Mouse (Mus musculus): ENCODE results near the gene Grin2a. TPM values are rescaled to one million over a fixed set of nuclear protein-coding genes. Genes with fewer than 3 reads are reported as not detected.

Grin2a gene
- polyA plus RNA-seq, 1 experiment = 0.01 TPM

GRCm38 (mm10) chr16:9583981-9584380 lies 411.4 kb downstream of the Grin2a start:
- TF ChIP-seq GATA1 (IDR thresholded peaks at IDR 0.05; ENCODE audit: low read length) = no peak
- no peak for TF ChIP-seq TAL1 (IDR thresholded peaks at IDR 0.05; ENCODE audit: low read length)
- no peaks in the 10 kb centered on the region for H3K4me1 ChIP-seq (ENCODE audit: control insufficient read depth)
- no peaks in the 10 kb centered on the region for H3K27me3 ChIP-seq (ENCODE audit: control insufficient read depth)
- no peak overlapping the region for H3K4me3 ChIP-seq (replicated peaks)
- no peaks in the 10 kb centered on the region for H3K9me3 ChIP-seq (ENCODE audit: control insufficient read depth, low read length)
- H3K36me3 ChIP-seq (ENCODE audit: control insufficient read depth) = no peaks in the 10 kb centered on the region

GRCm38 (mm10) chr16:9571793-9572192 lies 423.6 kb downstream of the Grin2a start:
- no peaks in the 10 kb centered on the region for H3K4me1 ChIP-seq (ENCODE audit: control insufficient read depth)
- no peaks in the 10 kb centered on the region for H3K27me3 ChIP-seq (ENCODE audit: control insufficient read depth)
- TF ChIP-seq GATA1 (IDR thresholded peaks at IDR 0.05; ENCODE audit: low read length) = no peak
- TF ChIP-seq TAL1 (IDR thresholded peaks at IDR 0.05; ENCODE audit: low read length) = no peak
- no peak overlapping the region for H3K4me3 ChIP-seq (replicated peaks)
- no peaks in the 10 kb centered on the region for H3K36me3 ChIP-seq (ENCODE audit: control insufficient read depth)
- no peaks in the 10 kb centered on the region for H3K9me3 ChIP-seq (ENCODE audit: control insufficient read depth, low read length)

DNA sequence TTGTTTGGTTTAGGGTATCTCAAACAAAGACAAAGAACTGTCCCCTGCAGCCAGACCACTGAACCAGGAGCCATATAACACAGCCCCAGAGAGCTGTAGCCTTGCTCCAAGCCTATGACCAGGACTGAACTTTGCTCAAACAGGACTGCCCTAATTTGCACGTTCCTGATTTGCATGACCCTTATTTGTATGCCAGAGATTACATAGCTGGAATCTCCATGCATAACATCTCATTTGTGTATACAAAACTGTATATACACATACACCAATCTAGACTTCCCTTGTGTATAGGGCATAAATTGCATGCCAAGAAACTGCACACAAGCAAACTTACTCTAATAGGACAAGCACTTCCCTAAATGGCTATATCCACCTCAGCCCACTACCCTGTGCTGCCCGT lies 428.1 kb downstream of the Grin2a start:
- Histone ChIP-seq H3K4me1 (ENCODE audit: control insufficient read depth) (no peaks in the 10 kb centered on the region), H3K9me3 (ENCODE audit: control insufficient read depth, low read length) (no peaks in the 10 kb centered on the region), H3K4me3 (replicated peaks) (no peak overlapping the region), H3K36me3 (ENCODE audit: control insufficient read depth) (no peaks in the 10 kb centered on the region), H3K27me3 (ENCODE audit: control insufficient read depth) (no peaks in the 10 kb centered on the region)
- no peak for TF ChIP-seq TAL1 (IDR thresholded peaks at IDR 0.05; ENCODE audit: low read length)
- no peak for TF ChIP-seq GATA1 (IDR thresholded peaks at IDR 0.05; ENCODE audit: low read length)

DNA sequence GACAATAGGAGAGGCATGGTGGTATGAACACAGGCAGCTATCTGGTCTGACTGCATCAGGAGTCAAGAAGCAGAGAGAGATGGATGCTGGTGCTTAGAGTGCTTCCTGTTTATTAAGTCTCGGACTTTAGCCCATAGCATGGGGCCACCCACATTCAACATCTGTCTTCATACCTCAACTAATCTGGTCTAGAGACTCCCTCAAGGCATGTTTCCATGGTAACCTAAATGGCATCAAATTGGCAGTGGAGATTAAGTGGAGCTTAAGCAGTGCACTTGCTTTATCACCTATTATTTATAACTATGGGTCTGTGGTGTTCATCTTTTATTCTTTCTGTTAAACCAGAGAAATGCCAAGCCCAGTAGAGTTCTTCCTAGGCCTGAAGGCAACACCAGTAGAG lies 433.5 kb downstream of the Grin2a start:
- H3K4me3 ChIP-seq (replicated peaks) = no peak overlapping the region
- no peaks in the 10 kb centered on the region for H3K27me3 ChIP-seq (ENCODE audit: control insufficient read depth)
- no peaks in the 10 kb centered on the region; the same call in 1 of the 2 replicates for H3K9me3 ChIP-seq (ENCODE audit: control insufficient read depth, low read length)
- no peaks in the 10 kb centered on the region for H3K4me1 ChIP-seq (ENCODE audit: control insufficient read depth)
- no peaks in the 10 kb centered on the region for H3K36me3 ChIP-seq (ENCODE audit: control insufficient read depth)
- TF ChIP-seq GATA1 (IDR thresholded peaks at IDR 0.05; ENCODE audit: low read length) (no peak), TAL1 (IDR thresholded peaks at IDR 0.05; ENCODE audit: low read length) (no peak)

GRCm38 (mm10) chr16:9535196-9535595 lies 460.2 kb downstream of the Grin2a start:
- Histone ChIP-seq H3K4me3 (replicated peaks) (no peak overlapping the region), H3K9me3 (ENCODE audit: control insufficient read depth, low read length) (peaks cover 2% of the 10 kb centered on the region; the same call in 1 of the 2 replicates), H3K4me1 (ENCODE audit: control insufficient read depth) (no peaks in the 10 kb centered on the region), H3K36me3 (ENCODE audit: control insufficient read depth) (no peaks in the 10 kb centered on the region), H3K27me3 (ENCODE audit: control insufficient read depth) (no peaks in the 10 kb centered on the region)
- no peak for TF ChIP-seq GATA1 (IDR thresholded peaks at IDR 0.05; ENCODE audit: low read length)
- TF ChIP-seq TAL1 (IDR thresholded peaks at IDR 0.05; ENCODE audit: low read length) = no peak

- Histone ChIP-seq H3K4me1 (ENCODE audit: control insufficient read depth) (no peaks in the 10 kb centered on the region), H3K4me3 (replicated peaks) (no peak overlapping the region), H3K36me3 (ENCODE audit: control insufficient read depth) (no peaks in the 10 kb centered on the region), H3K27me3 (ENCODE audit: control insufficient read depth) (no peaks in the 10 kb centered on the region), H3K9me3 (ENCODE audit: control insufficient read depth, low read length) (peaks cover 2% of the 10 kb centered on the region; the same call in 1 of the 2 replicates)
- TF ChIP-seq GATA1 (IDR thresholded peaks at IDR 0.05; ENCODE audit: low read length) = no peak
- TF ChIP-seq TAL1 (IDR thresholded peaks at IDR 0.05; ENCODE audit: low read length) = no peak
These were observed 461.6 kb downstream of the Grin2a start for GRCm38 (mm10) chr16:9533564-9534332.

GRCm38 (mm10) chr16:9532843-9533532 lies 462.4 kb downstream of the Grin2a start:
- no peak for TF ChIP-seq GATA1 (IDR thresholded peaks at IDR 0.05; ENCODE audit: low read length)
- TF ChIP-seq TAL1 (IDR thresholded peaks at IDR 0.05; ENCODE audit: low read length) = no peak
- H3K9me3 ChIP-seq (ENCODE audit: control insufficient read depth, low read length) = peaks cover 2% of the 10 kb centered on the region; the same call in 1 of the 2 replicates
- no peaks in the 10 kb centered on the region for H3K36me3 ChIP-seq (ENCODE audit: control insufficient read depth)
- no peak overlapping the region for H3K4me3 ChIP-seq (replicated peaks)
- no peaks in the 10 kb centered on the region for H3K4me1 ChIP-seq (ENCODE audit: control insufficient read depth)
- no peaks in the 10 kb centered on the region for H3K27me3 ChIP-seq (ENCODE audit: control insufficient read depth)

- Histone ChIP-seq H3K36me3 (ENCODE audit: control insufficient read depth) (no peaks in the 10 kb centered on the region), H3K9me3 (ENCODE audit: control insufficient read depth, low read length) (peaks cover 2% of the 10 kb centered on the region), H3K4me1 (ENCODE audit: control insufficient read depth) (no peaks in the 10 kb centered on the region), H3K4me3 (replicated peaks) (no peak overlapping the region), H3K27me3 (ENCODE audit: control insufficient read depth) (no peaks in the 10 kb centered on the region)
- TF ChIP-seq TAL1 (IDR thresholded peaks at IDR 0.05; ENCODE audit: low read length) = no peak
- TF ChIP-seq GATA1 (IDR thresholded peaks at IDR 0.05; ENCODE audit: low read length) = no peak
These were observed 468.1 kb downstream of the Grin2a start for GRCm38 (mm10) chr16:9527214-9527613.

DNA sequence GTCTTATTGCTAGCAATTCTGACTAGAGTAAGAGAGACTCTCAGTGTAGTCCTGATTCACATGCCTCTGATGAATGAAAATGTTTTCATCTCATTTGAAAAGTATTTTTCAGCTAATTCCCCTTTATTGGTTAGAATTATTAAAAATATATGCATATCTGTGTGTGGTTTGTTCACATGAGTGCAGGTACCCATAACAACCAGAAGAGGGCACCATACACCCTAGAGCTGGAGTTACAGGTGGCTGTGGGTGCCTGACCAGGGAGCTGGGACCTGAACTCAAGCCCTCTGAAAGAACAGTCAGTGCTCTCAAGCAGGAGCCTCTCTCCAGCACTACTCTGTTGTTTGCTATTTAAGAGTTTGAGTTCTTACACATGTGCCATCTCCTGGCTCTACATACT lies 472.0 kb downstream of the Grin2a start:
- no peaks in the 10 kb centered on the region for H3K27me3 ChIP-seq (ENCODE audit: control insufficient read depth)
- no peak for TF ChIP-seq GATA1 (IDR thresholded peaks at IDR 0.05; ENCODE audit: low read length)
- TF ChIP-seq TAL1 (IDR thresholded peaks at IDR 0.05; ENCODE audit: low read length) = no peak
- no peak overlapping the region for H3K4me3 ChIP-seq (replicated peaks)

More for the DNA sequence above, 472.0 kb downstream of the Grin2a start:
- H3K4me1 ChIP-seq (ENCODE audit: control insufficient read depth) = no peaks in the 10 kb centered on the region
- no peaks in the 10 kb centered on the region for H3K36me3 ChIP-seq (ENCODE audit: control insufficient read depth)
- H3K9me3 ChIP-seq (ENCODE audit: control insufficient read depth, low read length) = peaks cover 5% of the 10 kb centered on the region

Other genes starting within 250 kb of the Grin2a start
- 0.12 TPM in 1 of 2 replicates, not detected in the other for gene Rpl39l, start 174.7 kb upstream of the Grin2a start, polyA plus RNA-seq (2012)
- not detected in 2 replicates for gene Atf7ip2, start 197.2 kb upstream of the Grin2a start, polyA plus RNA-seq (2012)